Mouse (Mus musculus) thymus, adult 2 months (tissue): ENCODE measurements around the gene Col4a2.

Experiments used
- CTCF ChIP-seq: fragments of 200-500 bp; IDR thresholded peaks from 2 replicates; pipeline ENCODE4 v1.5.1; 2012; ENCODE audit warnings: mild to moderate bottlenecking, control low read depth, low read length, moderate library complexity, borderline replicate concordance; ENCODE audit not compliant: control insufficient read depth, poor library complexity, insufficient read depth; ENCODE audit errors: extremely low read depth
- POLR2A ChIP-seq: fragments of 200-500 bp; IDR thresholded peaks from 2 replicates; pipeline ENCODE4 v1.6.1; 2012; ENCODE audit warnings: mild to moderate bottlenecking, low read length, control low read depth, moderate library complexity; ENCODE audit not compliant: control insufficient read depth, poor library complexity, insufficient read depth; ENCODE audit errors: extremely low read depth

- no peak for TF ChIP-seq POLR2A
- no peak for TF ChIP-seq CTCF
Observed at GRCm38 (mm10) chr8:11263848-11264247, 48.8 kb upstream of the Col4a2 start.
